Mouse (Mus musculus): ENCODE results near the gene Ubxn11.
"Not testable (repeated sequence)": the region's sequence is repeated elsewhere in the genome, so short reads cannot be mapped to it uniquely, and the experiment has no call there.

Ubxn11 gene

GRCm38 (mm10) chr4:134144297-134144696, 41.9 kb downstream of the Ubxn11 start:
- not testable (repeated sequence) for DNase-seq (ENCODE audit: low spot score)

- DNase-seq (ENCODE audit: low spot score), result no peak
These were observed 47.0 kb downstream of the Ubxn11 start for GRCm38 (mm10) chr4:134149389-134149788.

GRCm38 (mm10) chr4:134152112-134152511, 49.7 kb downstream of the Ubxn11 start:
- DNase-seq (ENCODE audit: low spot score), result no peak

GRCm38 (mm10) chr4:134153656-134154055, 51.3 kb downstream of the Ubxn11 start:
- no peak for DNase-seq (ENCODE audit: low spot score)

- DNase-seq (ENCODE audit: low spot score), result no peak
These were observed 52.0 kb downstream of the Ubxn11 start for GRCm38 (mm10) chr4:134154354-134154753.

- DNase-seq (ENCODE audit: low spot score), result no peak
These were observed 53.2 kb downstream of the Ubxn11 start for GRCm38 (mm10) chr4:134155531-134155930.

GRCm38 (mm10) chr4:134155961-134156465, 53.6 kb downstream of the Ubxn11 start:
- DNase-seq (ENCODE audit: low spot score), result no peak

GRCm38 (mm10) chr4:134156744-134157143, 54.4 kb downstream of the Ubxn11 start:
- DNase-seq (ENCODE audit: low spot score), result no peak

- DNase-seq (ENCODE audit: low spot score), result no peak
These were observed 55.2 kb downstream of the Ubxn11 start for GRCm38 (mm10) chr4:134157558-134157957.

- no peak for DNase-seq (ENCODE audit: low spot score)
These were observed 56.4 kb downstream of the Ubxn11 start for GRCm38 (mm10) chr4:134158774-134159173.

GRCm38 (mm10) chr4:134160071-134160470, 57.7 kb downstream of the Ubxn11 start:
- peak; percentile 43 for DNase-seq (ENCODE audit: low spot score)

- DNase-seq (ENCODE audit: low spot score), result no peak
These were observed 62.2 kb downstream of the Ubxn11 start for GRCm38 (mm10) chr4:134164591-134164990.

GRCm38 (mm10) chr4:134165024-134165423, 62.7 kb downstream of the Ubxn11 start:
- no peak for DNase-seq (ENCODE audit: low spot score)

GRCm38 (mm10) chr4:134165548-134166465, 63.4 kb downstream of the Ubxn11 start:
- no peak for DNase-seq (ENCODE audit: low spot score)

GRCm38 (mm10) chr4:134166906-134167305, 64.5 kb downstream of the Ubxn11 start:
- DNase-seq (ENCODE audit: low spot score), result no peak

- no peak for DNase-seq (ENCODE audit: low spot score)
These were observed 70.0 kb downstream of the Ubxn11 start for GRCm38 (mm10) chr4:134172391-134172790.
